In the genomic region with DNA sequence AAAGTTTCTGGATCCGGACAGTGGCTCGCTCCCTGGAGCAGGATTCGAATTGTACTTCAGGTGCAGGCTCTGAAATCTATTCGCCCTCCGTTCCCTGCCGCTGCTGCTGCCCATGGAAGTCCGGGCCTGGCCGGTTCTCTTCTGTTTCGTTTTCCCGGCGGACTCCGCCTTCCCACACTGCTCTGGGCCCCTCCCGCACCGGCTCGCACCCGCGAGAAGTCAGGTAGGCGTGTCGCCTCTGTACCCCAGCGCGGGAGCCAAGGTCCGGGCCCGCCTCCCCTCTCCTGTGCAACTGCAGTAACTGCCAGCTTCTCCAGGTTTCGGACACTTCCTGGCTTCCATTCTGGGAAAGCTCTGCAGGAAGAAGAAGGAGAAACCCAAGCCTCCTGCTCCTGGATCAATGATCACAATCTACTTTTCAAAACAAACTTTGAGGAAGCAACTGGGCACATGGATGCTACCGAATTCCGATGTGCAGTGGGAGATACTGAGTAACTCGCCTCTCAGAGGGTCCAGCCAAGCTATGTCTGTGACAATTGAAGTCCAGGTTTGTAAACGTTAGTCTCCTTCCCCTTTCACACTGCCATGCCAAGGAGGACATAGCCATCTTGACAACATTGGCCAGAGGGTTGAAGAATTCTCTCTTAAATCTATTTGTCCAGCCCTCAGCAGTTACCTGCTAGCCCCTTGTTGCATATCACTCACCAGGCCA, we compare ENCODE assay signal across 8 mouse cellular contexts. TPM values are rescaled to one million over a fixed set of nuclear protein-coding genes. Genes with fewer than 3 reads are reported as not detected.
A peak's percentile ranks its signal among the peaks of the same experiment; 100 is the strongest.
DNase-seq lines count a peak whose midpoint lies in the region; ATAC-seq and TF ChIP-seq lines count a peak whose summit lies in the region.

A gene (minus strand): TSS at position 173 of the 712 bp plus-strand sequence.

- DNase-seq in c-Kit-negative CD71-positive TER-119-positive erythroid progenitor cells, embryonic 14.5 days (ENCODE audit: low read depth, low spot score), result peak; percentile 59
- DNase-seq in fat pad, adult 2 months (ENCODE audit: extremely low read depth, low read depth, low spot score), result peak; percentile 8
- peak; percentile 94 for DNase-seq in kidney, postnatal 0 days (ENCODE audit: low spot score)
- DNase-seq in liver, embryonic 11.5 days (ENCODE audit: low spot score), result peak; percentile 84
- DNase-seq in naive thymus-derived CD4-positive, alpha-beta T cell, adult 2 months (ENCODE audit: low read depth), result peak; percentile 46

- peak; percentile 88 for ATAC-seq in CD4-positive, CD25-positive, alpha-beta regulatory T cell, adult 4 months
- peak; percentile 90 for ATAC-seq in heart, embryonic 13.5 days (ENCODE audit: extremely low read depth, insufficient number of reproducible peaks, low FRiP score, low TSS enrichment)
- peak; percentile 99 for ATAC-seq in kidney, postnatal 0 days (replicated peaks; ENCODE audit: low FRiP score, low read depth)
- peak; percentile 100 for ATAC-seq in liver, embryonic 11.5 days (replicated peaks; ENCODE audit: low FRiP score)
- ATAC-seq in stomach, embryonic 15.5 days (ENCODE audit: insufficient read depth, low FRiP score, low read depth), result peak; percentile 98

- no peak for TF ChIP-seq CTCF in kidney, postnatal 0 days (IDR thresholded peaks at IDR 0.05; ENCODE audit: low read depth)

- H3K27ac ChIP-seq in heart, embryonic 13.5 days (replicated peaks), result peak within 1 kb of the TSS; percentile 88
- H3K27ac ChIP-seq in kidney, postnatal 0 days, result peak within 1 kb of the TSS; percentile 89
- H3K27ac ChIP-seq in liver, embryonic 11.5 days (ENCODE audit: low read depth, low read length), result peak within 1 kb of the TSS; percentile 47
- peak within 1 kb of the TSS; percentile 83 for H3K27ac ChIP-seq in stomach, embryonic 15.5 days

- WGBS in heart, embryonic 13.5 days, result under 1% methylated on average over 28 of the region's 28 CpGs
- under 1% methylated on average over 28 of the region's 28 CpGs for WGBS in kidney, postnatal 0 days
- WGBS in liver, embryonic 11.5 days, result 2% methylated on average over 28 of the region's 28 CpGs
- whole genome bisulfite sequencing in stomach, embryonic 15.5 days, result under 1% methylated on average over 28 of the region's 28 CpGs

- peaks cover 13% of the 10 kb centered on the region for H3K4me1 ChIP-seq in heart, embryonic 13.5 days
- H3K4me1 ChIP-seq in kidney, postnatal 0 days (replicated peaks; ENCODE audit: insufficient read depth, low read length), result peaks cover 7% of the 10 kb centered on the region; the same call in 1 of the 2 replicates
- H3K4me1 ChIP-seq in liver, embryonic 11.5 days (replicated peaks; ENCODE audit: control insufficient read depth, insufficient read depth, low read length), result peaks cover 4% of the 10 kb centered on the region; the same call in 1 of the 2 replicates
- peaks cover 7% of the 10 kb centered on the region; the same call in 1 of the 2 replicates for H3K4me1 ChIP-seq in stomach, embryonic 15.5 days

- H3K4me2 ChIP-seq in heart, embryonic 13.5 days, result peak within 1 kb of the TSS; percentile 77
- peak within 1 kb of the TSS; percentile 62 for H3K4me2 ChIP-seq in kidney, postnatal 0 days (ENCODE audit: low read length)
- H3K4me2 ChIP-seq in liver, embryonic 11.5 days, result peak within 1 kb of the TSS; percentile 72
- H3K4me2 ChIP-seq in stomach, embryonic 15.5 days, result peak within 1 kb of the TSS; percentile 57

- H3K36me3 ChIP-seq in heart, embryonic 13.5 days, result peaks cover 18% of the 10 kb centered on the region
- 0 out of 2 replicates have a peak, but pooled peaks cover 3% of the 10 kb centered on the region for H3K36me3 ChIP-seq in kidney, postnatal 0 days (ENCODE audit: insufficient read depth, low read length)
- H3K36me3 ChIP-seq in liver, embryonic 11.5 days (ENCODE audit: control insufficient read depth, insufficient read depth, low read length), result peaks cover 4% of the 10 kb centered on the region; the same call in 1 of the 2 replicates
- 0 out of 2 replicates have a peak, but pooled peaks cover 3% of the 10 kb centered on the region for H3K36me3 ChIP-seq in stomach, embryonic 15.5 days

- peak within 1 kb of the TSS; percentile 78 for H3K4me3 ChIP-seq in heart, embryonic 13.5 days
- H3K4me3 ChIP-seq in kidney, postnatal 0 days (replicated peaks; ENCODE audit: low read depth, low read length), result peak within 1 kb of the TSS; percentile 59
- H3K4me3 ChIP-seq in liver, embryonic 11.5 days (ENCODE audit: low read depth, low read length), result peak within 1 kb of the TSS; percentile 69
- H3K4me3 ChIP-seq in stomach, embryonic 15.5 days (replicated peaks), result peak within 1 kb of the TSS; percentile 71

- no peaks in the 10 kb centered on the region for H3K27me3 ChIP-seq in heart, embryonic 13.5 days (replicated peaks)
- no peaks in the 10 kb centered on the region for H3K27me3 ChIP-seq in kidney, postnatal 0 days (ENCODE audit: insufficient read depth, low read length)
- H3K27me3 ChIP-seq in liver, embryonic 11.5 days (replicated peaks; ENCODE audit: control insufficient read depth, insufficient read depth, low read length), result no peaks in the 10 kb centered on the region
- no peaks in the 10 kb centered on the region for H3K27me3 ChIP-seq in stomach, embryonic 15.5 days (replicated peaks)

- H3K9me3 ChIP-seq in heart, embryonic 13.5 days, result 0 out of 2 replicates have a peak, but pooled peaks cover 6% of the 10 kb centered on the region
- no peaks in the 10 kb centered on the region for H3K9me3 ChIP-seq in kidney, postnatal 0 days (replicated peaks; ENCODE audit: low read length)
- no peaks in the 10 kb centered on the region for H3K9me3 ChIP-seq in liver, embryonic 11.5 days (ENCODE audit: control insufficient read depth, low read length)
- H3K9me3 ChIP-seq in stomach, embryonic 15.5 days, result no peaks in the 10 kb centered on the region

- H3K9ac ChIP-seq in heart, embryonic 13.5 days, result peak within 1 kb of the TSS; percentile 89
- peak within 1 kb of the TSS; percentile 66 for H3K9ac ChIP-seq in kidney, postnatal 0 days (ENCODE audit: low read depth, low read length)
- peak within 1 kb of the TSS; percentile 79 for H3K9ac ChIP-seq in liver, embryonic 11.5 days (ENCODE audit: low read depth, low read length)
- peak within 1 kb of the TSS; percentile 65 for H3K9ac ChIP-seq in stomach, embryonic 15.5 days

RNA-seq across cellular contexts. Expression of the gene that starts here (rescaled TPM):
- 10 to 100 TPM; 28.9 to 51.1 TPM for polyA plus RNA-seq in CD4-positive, CD25-positive, alpha-beta regulatory T cell, adult 4 months (2017; shearing (Covaris generic))
- 11.0 and 12.7 TPM in 2 replicates for polyA plus RNA-seq in heart, embryonic 13.5 days (2015; fragmentation: Nextera tagmentation; extraction: Ambion mirVana)
- polyA plus RNA-seq in kidney, postnatal 0 days (2015; fragmentation: Nextera tagmentation; extraction: Ambion mirVana), result 12.9 and 15.3 TPM in 2 replicates
- 8.2 and 8.3 TPM in 2 replicates for polyA plus RNA-seq in liver, embryonic 11.5 days (2014; fragmentation: Nextera tagmentation; extraction: Ambion mirVana)
- 16.0 and 16.4 TPM in 2 replicates for polyA plus RNA-seq in stomach, embryonic 15.5 days (2015; fragmentation: Nextera tagmentation; extraction: Ambion mirVana)

Comparison
In these comparisons a context has a peak if more than half of its experiments do, and no peak if none do; other contexts are left out.
1. Peak in every context shown above with its lines: DNase-seq, ATAC-seq, H3K4me3 ChIP-seq and H3K27ac ChIP-seq.
2. DNase-seq: peak in every context shown above with its lines; median percentile 94 in kidney, postnatal 0 days; 84 in liver, embryonic 11.5 days; 59 in c-Kit-negative CD71-positive TER-119-positive erythroid progenitor cells, embryonic 14.5 days; 46 in naive thymus-derived CD4-positive, alpha-beta T cell, adult 2 months; 8 in fat pad, adult 2 months.